Mouse (Mus musculus) midbrain, embryonic 14.5 days (tissue): Measurements from ENCODE around the gene Slc27a1. TPM values are rescaled to one million over a fixed set of nuclear protein-coding genes. Genes with fewer than 3 reads are reported as not detected.

Source experiments
- ATAC-seq: fragments of 200-750 bp; cut with Nextera tagmentation; 2 replicates; pipeline ENCODE4 v1.8.0; 2017; ENCODE audit warnings: moderate number of reproducible peaks, moderate library complexity; ENCODE audit not compliant: low FRiP score, low TSS enrichment
- DNase-seq: peaks from one replicate; pipeline ENCODE4 v3.0.0-alpha.2; 2015
- H3K27ac ChIP-seq: fragments of 300-500 bp; sonication (generic); replicated peaks from 2 replicates; pipeline ENCODE4 v1.5.1; 2014; ENCODE audit warnings: mild to moderate bottlenecking, low read depth, low read length, moderate library complexity
- H3K27me3 ChIP-seq: fragments of 300-500 bp; sonication (generic); 2 replicates; pipeline ENCODE4 v1.6.1; 2014; ENCODE audit warnings: low read length, control low read depth, mixed read lengths; ENCODE audit not compliant: control insufficient read depth, insufficient read depth
- H3K36me3 ChIP-seq: fragments of 300-500 bp; sonication (generic); 2 replicates; pipeline ENCODE4 v1.6.1; 2014; ENCODE audit warnings: low read length, control low read depth; ENCODE audit not compliant: control insufficient read depth, insufficient read depth
- H3K4me1 ChIP-seq: fragments of 300-500 bp; sonication (generic); 2 replicates; pipeline ENCODE4 v1.6.1; 2014; ENCODE audit warnings: mild to moderate bottlenecking, antibody characterized with exemption, low read length, control low read depth; ENCODE audit not compliant: control insufficient read depth, insufficient read depth
- H3K4me2 ChIP-seq: fragments of 300-500 bp; sonication (generic); 2 replicates; pipeline ENCODE4 v1.6.1; 2014; ENCODE audit warnings: mild to moderate bottlenecking, low read length, moderate library complexity
- H3K4me3 ChIP-seq: fragments of 300-500 bp; sonication (generic); replicated peaks from 2 replicates; pipeline ENCODE4 v1.5.1; 2014; ENCODE audit warnings: low read depth, low read length
- H3K9ac ChIP-seq: fragments of 300-500 bp; sonication (generic); replicated peaks from 2 replicates; pipeline ENCODE4 v1.6.1; 2014; ENCODE audit warnings: mild to moderate bottlenecking, low read length, moderate library complexity
- H3K9me3 ChIP-seq: fragments of 300-500 bp; sonication (generic); 2 replicates; pipeline ENCODE4 v1.6.1; 2016; ENCODE audit warnings: low read length, control low read depth, mixed read lengths; ENCODE audit not compliant: control insufficient read depth
- WGBS: fragments of 180-500 bp; shearing (Covaris S2); extraction: QIAGEN DNeasy Blood & Tissue Kit; methylation state at CpG from one replicate; pipeline ENCODE4 v1.1.7; 2014; 5-methylcytosine and 5-hydroxymethylcytosine counted together
- polyA plus RNA-seq: library from polyadenylated mRNA; unstranded; fragments of >200 nt; fragmentation: Nextera tagmentation; extraction: Ambion mirVana; gene quantifications from 2 replicates; pipeline ENCODE4 v1.2.1, GENCODE M21; 2014

The Slc27a1 gene
- polyA plus RNA-seq, 1 experiment from 2014 or later, result 33.5 TPM

GRCm38 (mm10) chr8:71588762-71589161 lies 20.1 kb downstream of the Slc27a1 start:
- DNase-seq (no peak), ATAC-seq (no peak)
- Histone ChIP-seq H3K9me3 (no peaks in the 10 kb centered on the region), H3K4me1 (peaks cover 18% of the 10 kb centered on the region), H3K36me3 (peaks cover 26% of the 10 kb centered on the region), H3K27ac (no peak overlapping the region), H3K4me2 (no peak overlapping the region), H3K27me3 (no peaks in the 10 kb centered on the region), H3K4me3 (no peak overlapping the region), H3K9ac (no peak overlapping the region)
- WGBS, result 75% methylated on average over 3 of the region's 3 CpGs

- DNase-seq, result no peak
- 33% methylated on average over 5 of the region's 5 CpGs for WGBS
- ATAC-seq, result no peak
- Histone ChIP-seq H3K27ac (peak overlapping the region; percentile 99), H3K36me3 (peaks cover 6% of the 10 kb centered on the region; the same call in 1 of the 2 replicates), H3K4me1 (peaks cover 21% of the 10 kb centered on the region), H3K9me3 (no peaks in the 10 kb centered on the region), H3K9ac (peak overlapping the region; percentile 97), H3K4me3 (peak overlapping the region; percentile 74), H3K4me2 (peak overlapping the region; percentile 97), H3K27me3 (no peaks in the 10 kb centered on the region)
Measured at GRCm38 (mm10) chr8:71591017-71591416, 22.3 kb downstream of the Slc27a1 start.

- H3K9ac ChIP-seq, result peak within 1 kb of the TSS; percentile 97
- no peaks in the 10 kb centered on the region for H3K9me3 ChIP-seq
- H3K36me3 ChIP-seq, result peaks cover 3% of the 10 kb centered on the region; the same call in 1 of the 2 replicates
- H3K4me1 ChIP-seq, result peaks cover 24% of the 10 kb centered on the region
- DNase-seq (peak; percentile 98), ATAC-seq (peak; percentile 90)
- H3K4me2 ChIP-seq, result peak within 1 kb of the TSS; percentile 97
- H3K27me3 ChIP-seq, result no peaks in the 10 kb centered on the region
- H3K4me3 ChIP-seq, result peak within 1 kb of the TSS; percentile 74
- under 1% methylated on average over 71 of the region's 71 CpGs for WGBS
- H3K27ac ChIP-seq, result peak within 1 kb of the TSS; percentile 99
Measured at GRCm38 (mm10) chr8:71591471-71592373, 23.0 kb downstream of the Slc27a1 start, which contains the start of gene Pgls. TSS of gene Pgls (plus strand) at chr8:71592176.

- Histone ChIP-seq H3K27ac (peak overlapping the region; percentile 99), H3K4me1 (peaks cover 24% of the 10 kb centered on the region), H3K27me3 (no peaks in the 10 kb centered on the region), H3K4me3 (peak overlapping the region; percentile 74), H3K9me3 (no peaks in the 10 kb centered on the region), H3K36me3 (0 out of 2 replicates have a peak, but pooled peaks cover 3% of the 10 kb centered on the region), H3K9ac (peak overlapping the region; percentile 97), H3K4me2 (peak overlapping the region; percentile 97)
- DNase-seq (peak; percentile 83), ATAC-seq (peak; percentile 73)
- 5% methylated on average over 60 of the region's 60 CpGs for WGBS
Measured at GRCm38 (mm10) chr8:71592374-71593170, 23.9 kb downstream of the Slc27a1 start.

- ATAC-seq (no peak), DNase-seq (no peak)
- H3K27ac ChIP-seq, result no peak overlapping the region
- H3K9ac ChIP-seq, result no peak overlapping the region; the same call in 1 of the 2 replicates
- H3K4me3 ChIP-seq, result no peak overlapping the region
- 0 out of 2 replicates have a peak, but pooled peaks cover 3% of the 10 kb centered on the region for H3K36me3 ChIP-seq
- H3K4me2 ChIP-seq, result peak overlapping the region; percentile 97
- 94% methylated on average over 8 of the region's 8 CpGs for WGBS
- H3K9me3 ChIP-seq, result no peaks in the 10 kb centered on the region
- peaks cover 24% of the 10 kb centered on the region for H3K4me1 ChIP-seq
- H3K27me3 ChIP-seq, result no peaks in the 10 kb centered on the region
Measured at GRCm38 (mm10) chr8:71593556-71594323, 25.1 kb downstream of the Slc27a1 start.

- 0 out of 2 replicates have a peak, but pooled peaks cover 6% of the 10 kb centered on the region for H3K36me3 ChIP-seq
- H3K4me3 ChIP-seq, result no peak overlapping the region
- H3K9me3 ChIP-seq, result no peaks in the 10 kb centered on the region
- H3K4me1 ChIP-seq, result peaks cover 24% of the 10 kb centered on the region
- H3K9ac ChIP-seq, result no peak overlapping the region
- no peak overlapping the region for H3K4me2 ChIP-seq
- WGBS, result 96% methylated on average over 4 of the region's 4 CpGs
- no peak overlapping the region for H3K27ac ChIP-seq
- no peak for DNase-seq
- H3K27me3 ChIP-seq, result no peaks in the 10 kb centered on the region
- ATAC-seq, result no peak
Measured at GRCm38 (mm10) chr8:71594324-71594722, 25.6 kb downstream of the Slc27a1 start.

GRCm38 (mm10) chr8:71595862-71596261 lies 27.2 kb downstream of the Slc27a1 start:
- H3K4me3 ChIP-seq, result no peak overlapping the region
- H3K9me3 ChIP-seq, result no peaks in the 10 kb centered on the region
- H3K9ac ChIP-seq, result peak overlapping the region; percentile 12; the same call in 1 of the 2 replicates
- H3K4me1 ChIP-seq, result peaks cover 20% of the 10 kb centered on the region
- ATAC-seq, result no peak; the same call in 1 of the 2 replicates
- H3K27me3 ChIP-seq, result peaks cover 5% of the 10 kb centered on the region; the same call in 1 of the 2 replicates
- H3K27ac ChIP-seq, result no peak overlapping the region
- WGBS, result 6% methylated on average over 27 of the region's 27 CpGs
- peak; percentile 92 for DNase-seq
- H3K36me3 ChIP-seq, result peaks cover 11% of the 10 kb centered on the region; the same call in 1 of the 2 replicates
- peak overlapping the region; percentile 19; the same call in 1 of the 2 replicates for H3K4me2 ChIP-seq

GRCm38 (mm10) chr8:71596384-71596783 lies 27.7 kb downstream of the Slc27a1 start:
- H3K27me3 ChIP-seq, result peaks cover 8% of the 10 kb centered on the region
- peak overlapping the region; percentile 12; the same call in 1 of the 2 replicates for H3K9ac ChIP-seq
- ATAC-seq (no peak), DNase-seq (no peak)
- H3K4me2 ChIP-seq, result peak overlapping the region; percentile 19; the same call in 1 of the 2 replicates
- H3K4me3 ChIP-seq, result no peak overlapping the region
- no peak overlapping the region for H3K27ac ChIP-seq
- H3K9me3 ChIP-seq, result no peaks in the 10 kb centered on the region
- peaks cover 11% of the 10 kb centered on the region; the same call in 1 of the 2 replicates for H3K36me3 ChIP-seq
- H3K4me1 ChIP-seq, result peaks cover 17% of the 10 kb centered on the region
- 58% methylated on average over 6 of the region's 6 CpGs for WGBS
